Mouse (Mus musculus): ENCODE results near the gene Eef1akmt3. TPM values are rescaled to one million over a fixed set of nuclear protein-coding genes. Genes with fewer than 3 reads are reported as not detected.

Gene Eef1akmt3
- polyA plus RNA-seq, 2 experiments, result 0.87 to 3.4 TPM

GRCm38 (mm10) chr10:127083292-127083914, 42.1 kb upstream of the Eef1akmt3 start:
- Histone ChIP-seq H3K4me2 (replicated peaks; ENCODE audit: low read depth, low read length, severe bottlenecking) (no peak overlapping the region), H3K9me3 (ENCODE audit: control insufficient read depth, low read length) (no peaks in the 10 kb centered on the region), H3K36me3 (ENCODE audit: control insufficient read depth, insufficient read depth, low read length) (no peaks in the 10 kb centered on the region), H3K4me3 (replicated peaks; ENCODE audit: low read length) (no peak overlapping the region), H3K27me3 (ENCODE audit: control insufficient read depth, insufficient read depth, low read length) (peaks cover 58% of the 10 kb centered on the region), H3K9ac (ENCODE audit: low read depth, low read length, severe bottlenecking) (no peak overlapping the region), H3K27ac (replicated peaks; ENCODE audit: low read depth, low read length) (no peak overlapping the region), H3K4me1 (ENCODE audit: control insufficient read depth, insufficient read depth, low read length) (peaks cover 6% of the 10 kb centered on the region; the same call in 1 of the 2 replicates)
- no peak for ATAC-seq (ENCODE audit: low FRiP score, low read depth)
- no peak for DNase-seq (ENCODE audit: low spot score)
- no peak for TF ChIP-seq POLR2A (IDR thresholded peaks at IDR 0.05; ENCODE audit: borderline replicate concordance, extremely low read depth, insufficient read depth, insufficient read length)
- WGBS, result 19% methylated on average over 8 of the region's 8 CpGs

GRCm38 (mm10) chr10:127081996-127082620, 40.8 kb upstream of the Eef1akmt3 start:
- Histone ChIP-seq H3K27ac (replicated peaks; ENCODE audit: low read depth, low read length) (no peak overlapping the region), H3K36me3 (ENCODE audit: control insufficient read depth, insufficient read depth, low read length) (no peaks in the 10 kb centered on the region), H3K4me3 (replicated peaks; ENCODE audit: low read length) (peak overlapping the region; percentile 14; the same call in 1 of the 2 replicates), H3K9ac (ENCODE audit: low read depth, low read length, severe bottlenecking) (no peak overlapping the region), H3K4me1 (ENCODE audit: control insufficient read depth, insufficient read depth, low read length) (peaks cover 9% of the 10 kb centered on the region; the same call in 1 of the 2 replicates), H3K4me2 (replicated peaks; ENCODE audit: low read depth, low read length, severe bottlenecking) (no peak overlapping the region), H3K27me3 (ENCODE audit: control insufficient read depth, insufficient read depth, low read length) (peaks cover 71% of the 10 kb centered on the region), H3K9me3 (ENCODE audit: control insufficient read depth, low read length) (no peaks in the 10 kb centered on the region)
- peak; percentile 76 for ATAC-seq (ENCODE audit: low FRiP score, low read depth)
- 32% methylated on average over 8 of the region's 8 CpGs for WGBS
- peak; percentile 66 for DNase-seq (ENCODE audit: low spot score)
- TF ChIP-seq POLR2A (IDR thresholded peaks at IDR 0.05; ENCODE audit: borderline replicate concordance, extremely low read depth, insufficient read depth, insufficient read length), result no peak

GRCm38 (mm10) chr10:127080901-127081780, 39.8 kb upstream of the Eef1akmt3 start:
- no peaks in the 10 kb centered on the region for H3K9me3 ChIP-seq (ENCODE audit: control insufficient read depth, low read length)
- H3K9ac ChIP-seq (ENCODE audit: low read depth, low read length, severe bottlenecking), result no peak overlapping the region
- ATAC-seq (ENCODE audit: low FRiP score, low read depth), result no peak
- H3K36me3 ChIP-seq (ENCODE audit: control insufficient read depth, insufficient read depth, low read length), result no peaks in the 10 kb centered on the region
- no peak overlapping the region for H3K27ac ChIP-seq (replicated peaks; ENCODE audit: low read depth, low read length)
- H3K27me3 ChIP-seq (ENCODE audit: control insufficient read depth, insufficient read depth, low read length), result peaks cover 80% of the 10 kb centered on the region
- peak overlapping the region; percentile 37 for H3K4me2 ChIP-seq (replicated peaks; ENCODE audit: low read depth, low read length, severe bottlenecking)
- peaks cover 9% of the 10 kb centered on the region; the same call in 1 of the 2 replicates for H3K4me1 ChIP-seq (ENCODE audit: control insufficient read depth, insufficient read depth, low read length)
- TF ChIP-seq POLR2A (IDR thresholded peaks at IDR 0.05; ENCODE audit: borderline replicate concordance, extremely low read depth, insufficient read depth, insufficient read length), result no peak
- WGBS, result 3% methylated on average over 48 of the region's 48 CpGs
- DNase-seq (ENCODE audit: low spot score), result no peak
- H3K4me3 ChIP-seq (replicated peaks; ENCODE audit: low read length), result peak overlapping the region; percentile 52; the same call in 1 of the 2 replicates

GRCm38 (mm10) chr10:127079665-127080391, 38.5 kb upstream of the Eef1akmt3 start:
- no peak for TF ChIP-seq POLR2A (IDR thresholded peaks at IDR 0.05; ENCODE audit: borderline replicate concordance, extremely low read depth, insufficient read depth, insufficient read length)
- WGBS, result 1% methylated on average over 44 of the region's 70 CpGs
- no peak for DNase-seq (ENCODE audit: low spot score)
- peak overlapping the region; percentile 96 for H3K4me2 ChIP-seq (replicated peaks; ENCODE audit: low read depth, low read length, severe bottlenecking)
- peaks cover 9% of the 10 kb centered on the region; the same call in 1 of the 2 replicates for H3K4me1 ChIP-seq (ENCODE audit: control insufficient read depth, insufficient read depth, low read length)
- H3K36me3 ChIP-seq (ENCODE audit: control insufficient read depth, insufficient read depth, low read length), result no peaks in the 10 kb centered on the region
- H3K27ac ChIP-seq (replicated peaks; ENCODE audit: low read depth, low read length), result no peak overlapping the region
- H3K4me3 ChIP-seq (replicated peaks; ENCODE audit: low read length), result peak overlapping the region; percentile 52
- H3K27me3 ChIP-seq (ENCODE audit: control insufficient read depth, insufficient read depth, low read length), result peaks cover 74% of the 10 kb centered on the region
- no peaks in the 10 kb centered on the region for H3K9me3 ChIP-seq (ENCODE audit: control insufficient read depth, low read length)
- no peak for ATAC-seq (ENCODE audit: low FRiP score, low read depth)
- peak overlapping the region; percentile 56 for H3K9ac ChIP-seq (ENCODE audit: low read depth, low read length, severe bottlenecking)
